Mouse (Mus musculus) ES-E14 (cell line): ENCODE measurements around the gene Fuca1. TPM values are rescaled to one million over a fixed set of nuclear protein-coding genes. Genes with fewer than 3 reads are reported as not detected.

Experiments used
- DNase-seq: peaks from one replicate; pipeline ENCODE4 v3.0.0-alpha.2; 2013; ENCODE audit warnings: low read depth, low spot score
- H3K27ac ChIP-seq: 2 replicates; pipeline ENCODE4 v1.5.1; 2012; ENCODE audit warnings: low read depth, mild to moderate bottlenecking, low read length, moderate library complexity, mixed read lengths; ENCODE audit not compliant: poor library complexity, insufficient read depth, severe bottlenecking
- H3K36me3 ChIP-seq: 2 replicates; pipeline ENCODE4 v1.6.1; 2012; ENCODE audit warnings: mild to moderate bottlenecking, low read length, moderate library complexity, mixed read lengths; ENCODE audit not compliant: control insufficient read depth, poor library complexity, insufficient read depth, severe bottlenecking
- H3K4me1 ChIP-seq, 2 experiments: fragments of 150-350 bp in 1 of 2; sonication (generic) in 1 of 2; 2 replicates each; pipeline ENCODE4 v1.6.1; 2012; ENCODE audit warnings: low read length in 2 of 2, mild to moderate bottlenecking in 1 of 2, mixed read lengths in 1 of 2; ENCODE audit not compliant: control insufficient read depth in 2 of 2, insufficient read depth in 2 of 2, poor library complexity in 1 of 2
- H3K4me3 ChIP-seq, 2 experiments: fragments of 150-350 bp in 1 of 2; sonication (generic) in 1 of 2; 2 replicates each; pipeline ENCODE4 v1.5.1; 2012; ENCODE audit warnings: low read length in 2 of 2, low read depth in 1 of 2, mild to moderate bottlenecking in 1 of 2, mixed read lengths in 1 of 2; ENCODE audit not compliant: insufficient read depth in 1 of 2, poor library complexity in 1 of 2, severe bottlenecking in 1 of 2
- H3K9ac ChIP-seq: 2 replicates; pipeline ENCODE4 v1.6.1; 2012; ENCODE audit warnings: low read depth, mild to moderate bottlenecking, low read length, mixed read lengths; ENCODE audit not compliant: poor library complexity, insufficient read depth, severe bottlenecking
- H3K9me3 ChIP-seq: fragments of 150-350 bp; sonication (generic); 2 replicates; pipeline ENCODE4 v1.6.1; 2012; ENCODE audit warnings: low read depth, mild to moderate bottlenecking, low read length; ENCODE audit not compliant: control insufficient read depth, insufficient read depth
- CHD2 ChIP-seq: IDR thresholded peaks from 2 replicates; pipeline ENCODE4 v1.6.1; 2014; ENCODE audit warnings: mild to moderate bottlenecking, low read depth, low read length, inconsistent platforms
- HCFC1 ChIP-seq: IDR thresholded peaks from 2 replicates; pipeline ENCODE4 v1.6.1; 2012; ENCODE audit warnings: low read length, inconsistent platforms, borderline replicate concordance; ENCODE audit not compliant: insufficient read depth
- MAFK ChIP-seq: IDR thresholded peaks from 2 replicates; pipeline ENCODE4 v1.6.1; 2014; ENCODE audit warnings: mild to moderate bottlenecking, low read depth, low read length, inconsistent platforms; ENCODE audit not compliant: insufficient read depth
- ZC3H11A ChIP-seq: IDR thresholded peaks from 2 replicates; pipeline ENCODE4 v1.6.1; 2012; ENCODE audit warnings: low read depth, mild to moderate bottlenecking, inconsistent platforms, low read length, borderline replicate concordance
- ZNF384 ChIP-seq: IDR thresholded peaks from 2 replicates; pipeline ENCODE4 v1.6.1; 2012; ENCODE audit warnings: low read depth, low read length, inconsistent platforms
- in situ Hi-C, 2 experiments: fragments of 600-800 bp; cut with MboI; formaldehyde crosslinking; loops; one replicate each; pipeline ENCODE4 v1.15.1; 2025; ENCODE audit warnings: low sequenced_read_pairs in 2 of 2, inconsistent platforms in 1 of 2; ENCODE audit not compliant: unreplicated experiment in 2 of 2
- total RNA-seq: library from RNA; depleted of rRNA; stranded (reverse); fragments of 300-350 nt; gene quantifications from 2 replicates; pipeline ENCODE4 v1.2.3, GENCODE M21; 2012

Gene Fuca1
- total RNA-seq, 1 experiment = 69.8 TPM

- H3K9ac ChIP-seq = no peak overlapping the region
- no peak for DNase-seq
- H3K9me3 ChIP-seq = no peaks in the 10 kb centered on the region
- TF ChIP-seq ZC3H11A (no peak), ZNF384 (no peak), CHD2 (no peak), HCFC1 (no peak), MAFK (no peak)
- in situ Hi-C loops = no loop called here
- no peak overlapping the region for H3K4me3 ChIP-seq
- no peak overlapping the region for H3K27ac ChIP-seq
- peaks cover 0 to 13% of the 10 kb centered on the region in 2 experiments; a peak in 1 of 4 replicates for H3K4me1 ChIP-seq
- no peaks in the 10 kb centered on the region for H3K36me3 ChIP-seq
Observed at GRCm38 (mm10) chr4:135899050-135899448, 21.5 kb upstream of the Fuca1 start.

GRCm38 (mm10) chr4:135900008-135900407 is 20.5 kb upstream of the Fuca1 start:
- Histone ChIP-seq H3K4me3 (no peak overlapping the region), H3K9me3 (no peaks in the 10 kb centered on the region), H3K27ac (no peak overlapping the region), H3K9ac (no peak overlapping the region), H3K4me1 (peaks cover 0 to 11% of the 10 kb centered on the region in 2 experiments; a peak in 1 of 4 replicates), H3K36me3 (no peaks in the 10 kb centered on the region)
- in situ Hi-C loops = no loop called here
- no peak for DNase-seq
- TF ChIP-seq HCFC1 (no peak), ZC3H11A (no peak), CHD2 (no peak), MAFK (no peak), ZNF384 (no peak)

DNA sequence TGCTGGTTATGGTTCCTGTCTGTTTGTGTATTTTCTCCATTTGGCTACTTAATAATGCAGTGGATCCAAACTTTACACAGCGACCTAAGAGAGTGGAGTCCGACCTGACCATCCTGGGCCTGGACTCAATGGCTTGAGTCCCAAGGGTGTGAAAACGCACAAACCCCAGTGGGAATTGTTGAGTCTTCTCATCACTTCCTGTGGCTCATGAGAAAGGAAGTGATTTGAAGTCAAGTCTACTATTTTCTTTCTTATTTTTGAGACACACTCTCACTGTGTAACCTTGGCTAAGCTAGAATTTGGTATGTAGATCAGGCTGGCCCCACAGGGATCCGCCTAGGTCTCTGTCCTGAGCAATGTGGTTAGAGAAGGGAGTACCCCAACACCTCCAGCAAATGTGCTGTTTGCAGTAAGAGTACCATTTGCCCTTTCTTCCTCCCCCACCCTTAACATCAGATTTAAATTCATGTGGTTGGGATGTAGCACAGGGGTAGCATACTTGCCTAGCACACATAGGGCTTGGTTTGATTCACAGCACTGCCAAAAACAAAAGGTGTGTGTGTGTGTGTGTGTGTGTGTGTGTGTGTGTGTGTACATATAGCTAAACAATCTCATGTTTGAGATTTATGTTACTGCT is 17.8 kb upstream of the Fuca1 start:
- H3K27ac ChIP-seq = no peak overlapping the region
- no peak overlapping the region for H3K4me3 ChIP-seq
- H3K9me3 ChIP-seq = no peaks in the 10 kb centered on the region
- H3K36me3 ChIP-seq = no peaks in the 10 kb centered on the region
- H3K4me1 ChIP-seq = peaks cover 0 to 9% of the 10 kb centered on the region in 2 experiments; a peak in 1 of 4 replicates
- no peak overlapping the region for H3K9ac ChIP-seq
- in situ Hi-C loops = no loop called here
- DNase-seq = no peak
- TF ChIP-seq CHD2 = no peak
- TF ChIP-seq ZNF384 = no peak
- TF ChIP-seq MAFK = no peak
- no peak for TF ChIP-seq ZC3H11A
- TF ChIP-seq HCFC1 = no peak

GRCm38 (mm10) chr4:135904810-135905209 is 15.7 kb upstream of the Fuca1 start:
- no peak overlapping the region for H3K9ac ChIP-seq
- no peaks in the 10 kb centered on the region for H3K4me1 ChIP-seq
- TF ChIP-seq ZNF384 (no peak), CHD2 (no peak), ZC3H11A (no peak), MAFK (no peak), HCFC1 (no peak)
- H3K36me3 ChIP-seq = no peaks in the 10 kb centered on the region
- no peak overlapping the region for H3K27ac ChIP-seq
- DNase-seq = no peak
- in situ Hi-C loops = no loop called here
- H3K4me3 ChIP-seq = no peak overlapping the region
- H3K9me3 ChIP-seq = no peaks in the 10 kb centered on the region

DNA sequence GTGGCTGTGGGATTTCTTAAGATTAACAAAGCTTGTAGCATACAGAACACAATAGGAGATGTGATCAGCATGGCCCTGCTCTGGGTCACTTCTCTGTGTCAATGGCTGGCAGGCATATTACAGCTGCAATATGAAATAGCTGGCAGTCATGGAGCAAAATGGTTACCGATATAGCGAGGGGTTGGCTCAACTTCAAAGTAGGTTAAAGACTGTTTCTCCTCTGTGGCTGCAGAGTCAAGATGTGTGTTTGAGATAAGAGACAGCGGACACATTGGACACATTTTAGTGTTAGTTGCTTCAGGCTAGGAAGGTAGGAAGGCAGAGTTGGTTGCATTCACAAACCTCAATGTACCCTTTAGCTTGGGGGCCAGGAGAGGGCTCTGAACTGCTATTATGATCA is 13.9 kb upstream of the Fuca1 start:
- Histone ChIP-seq H3K9me3 (no peaks in the 10 kb centered on the region), H3K27ac (no peak overlapping the region), H3K4me1 (no peaks in the 10 kb centered on the region), H3K4me3 (no peak overlapping the region), H3K9ac (no peak overlapping the region), H3K36me3 (no peaks in the 10 kb centered on the region)
- in situ Hi-C loops = no loop called here
- DNase-seq = no peak
- TF ChIP-seq ZC3H11A = no peak
- TF ChIP-seq ZNF384 = no peak
- TF ChIP-seq MAFK = no peak
- TF ChIP-seq CHD2 = no peak
- no peak for TF ChIP-seq HCFC1
